Mouse (Mus musculus) layer of hippocampus, adult 2 months (tissue): ENCODE measurements around the gene C1qtnf9. TPM values are rescaled to one million over a fixed set of nuclear protein-coding genes. Genes with fewer than 3 reads are reported as not detected.

Source experiments
- DNase-seq, 2 experiments: peaks; one replicate each; pipeline ENCODE4 v3.0.0; 2022; ENCODE audit warnings: low spot score in 2 of 2
- H3K27ac ChIP-seq: fragments of 200-600 bp; 2 replicates; pipeline ENCODE4 v1.8.1; 2022
- H3K4me3 ChIP-seq: fragments of 200-600 bp; 2 replicates; pipeline ENCODE4 v1.8.1; 2022; ENCODE audit warnings: mild to moderate bottlenecking
- CTCF ChIP-seq: fragments of 200-600 bp; conservative IDR thresholded peaks from 2 replicates; pipeline ENCODE4 v1.8.1; 2022; ENCODE audit warnings: antibody characterized with exemption, mild to moderate bottlenecking, moderate library complexity
- total RNA-seq, 2 experiments: library from RNA; stranded (reverse); gene quantifications; 2 replicates each; pipeline ENCODE4 v1.2.3; 2021

C1qtnf9 gene
- total RNA-seq, 2 experiments from 2014 or later = 0.29 to 0.44 TPM

GRCm38 (mm10) chr14:60739155-60739554 is 28.8 kb upstream of the C1qtnf9 start:
- no peak for TF ChIP-seq CTCF
- no peak for DNase-seq
- no peak overlapping the region for H3K27ac ChIP-seq
- H3K4me3 ChIP-seq = no peak overlapping the region

- H3K4me3 ChIP-seq = no peak overlapping the region
- DNase-seq = no peak
- no peak for TF ChIP-seq CTCF
- H3K27ac ChIP-seq = peak overlapping the region; percentile 85
Measured at GRCm38 (mm10) chr14:60739616-60740015, 28.3 kb upstream of the C1qtnf9 start.

DNA sequence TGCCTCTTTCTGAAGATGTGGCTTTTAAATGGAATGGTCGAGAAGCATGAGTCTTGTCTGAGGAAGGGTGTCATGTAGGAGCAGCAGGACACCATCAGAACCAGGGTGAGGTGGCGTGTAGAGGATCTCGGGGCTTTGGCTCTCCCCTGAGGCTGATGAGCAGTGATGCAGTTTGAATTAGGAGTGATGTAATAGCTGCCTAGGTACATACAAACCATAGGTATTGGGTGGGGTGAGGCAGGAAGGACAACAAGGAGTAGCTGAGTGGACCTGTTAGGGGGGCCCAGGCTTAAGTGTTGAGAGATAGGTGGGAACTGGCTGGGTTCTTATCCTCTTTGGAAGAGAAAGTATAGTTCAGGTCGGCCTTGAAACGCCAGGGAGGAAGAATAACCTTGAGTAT is 27.4 kb upstream of the C1qtnf9 start:
- Histone ChIP-seq H3K27ac (peak overlapping the region; percentile 85), H3K4me3 (no peak overlapping the region)
- no peak for DNase-seq
- TF ChIP-seq CTCF = no peak

GRCm38 (mm10) chr14:60741033-60741432 is 26.9 kb upstream of the C1qtnf9 start:
- H3K4me3 ChIP-seq = no peak overlapping the region
- TF ChIP-seq CTCF = no peak
- DNase-seq = no peak
- H3K27ac ChIP-seq = peak overlapping the region; percentile 51; the same call in 1 of the 2 replicates

GRCm38 (mm10) chr14:60741490-60741981 is 26.4 kb upstream of the C1qtnf9 start:
- no peak for DNase-seq
- Histone ChIP-seq H3K27ac (peak overlapping the region; percentile 51; the same call in 1 of the 2 replicates), H3K4me3 (no peak overlapping the region)
- no peak for TF ChIP-seq CTCF

GRCm38 (mm10) chr14:60743681-60744080 is 24.3 kb upstream of the C1qtnf9 start:
- no peak for TF ChIP-seq CTCF
- no peak for DNase-seq
- H3K27ac ChIP-seq = peak overlapping the region; percentile 23; the same call in 1 of the 2 replicates
- no peak overlapping the region for H3K4me3 ChIP-seq

DNA sequence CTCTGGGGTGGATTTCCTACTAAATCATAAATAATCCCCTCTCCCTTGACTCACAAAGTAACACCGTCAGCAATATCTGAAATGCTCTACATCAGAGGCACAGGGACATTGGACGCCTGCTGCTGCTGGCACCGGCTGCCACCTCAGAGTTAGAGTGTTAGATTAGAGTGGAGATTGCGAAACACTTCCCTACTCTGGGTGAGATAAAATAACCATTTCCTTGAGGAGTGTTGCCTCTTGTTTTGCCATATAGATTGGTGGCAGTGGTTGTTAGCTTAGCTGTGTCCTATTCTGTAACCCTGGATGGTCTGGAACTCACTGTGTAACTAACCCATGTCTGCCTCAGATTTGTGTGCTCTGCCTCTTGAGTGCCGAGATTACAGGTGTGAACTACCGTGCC is 22.7 kb upstream of the C1qtnf9 start:
- TF ChIP-seq CTCF = no peak
- no peak for DNase-seq
- H3K4me3 ChIP-seq = no peak overlapping the region
- H3K27ac ChIP-seq = no peak overlapping the region

GRCm38 (mm10) chr14:60746141-60746540 is 21.8 kb upstream of the C1qtnf9 start:
- TF ChIP-seq CTCF = no peak
- no peak overlapping the region for H3K4me3 ChIP-seq
- no peak for DNase-seq
- no peak overlapping the region for H3K27ac ChIP-seq

DNA sequence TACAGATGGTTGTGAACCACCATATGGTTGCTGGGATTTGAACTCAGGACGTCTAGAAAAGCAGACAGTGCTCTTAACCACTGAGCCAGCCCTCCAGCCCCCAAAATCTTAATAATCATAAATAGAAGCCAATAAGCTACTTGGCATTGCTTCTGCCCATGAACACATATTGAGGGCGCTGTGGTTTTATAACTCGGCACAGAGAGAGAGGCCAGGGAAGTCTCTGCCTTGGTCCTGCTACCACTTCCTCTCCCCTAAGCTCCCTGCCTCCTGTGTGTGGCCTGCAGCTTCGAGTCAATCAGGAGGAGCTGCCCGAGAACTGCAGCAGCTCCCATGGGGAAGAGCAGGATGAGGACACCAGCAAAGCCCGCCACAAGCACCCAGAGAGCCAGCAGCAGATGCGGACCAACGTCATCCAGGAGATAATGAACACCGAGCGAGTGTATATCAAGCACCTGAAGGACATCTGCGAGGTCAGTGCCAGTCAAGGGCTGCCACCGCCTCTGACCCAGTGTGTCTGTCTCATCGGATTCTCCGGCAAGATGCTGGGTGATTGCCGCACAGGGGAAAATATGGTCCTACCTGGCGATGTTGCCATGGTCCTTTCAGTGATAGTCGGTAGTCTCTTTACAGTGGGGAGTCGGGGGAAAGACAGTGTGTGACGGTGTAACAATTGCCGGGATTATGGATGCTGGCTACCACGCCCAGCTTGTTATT is 20.6 kb upstream of the C1qtnf9 start:
- TF ChIP-seq CTCF = no peak
- DNase-seq = no peak
- H3K27ac ChIP-seq = peak overlapping the region; percentile 65
- no peak overlapping the region for H3K4me3 ChIP-seq

DNA sequence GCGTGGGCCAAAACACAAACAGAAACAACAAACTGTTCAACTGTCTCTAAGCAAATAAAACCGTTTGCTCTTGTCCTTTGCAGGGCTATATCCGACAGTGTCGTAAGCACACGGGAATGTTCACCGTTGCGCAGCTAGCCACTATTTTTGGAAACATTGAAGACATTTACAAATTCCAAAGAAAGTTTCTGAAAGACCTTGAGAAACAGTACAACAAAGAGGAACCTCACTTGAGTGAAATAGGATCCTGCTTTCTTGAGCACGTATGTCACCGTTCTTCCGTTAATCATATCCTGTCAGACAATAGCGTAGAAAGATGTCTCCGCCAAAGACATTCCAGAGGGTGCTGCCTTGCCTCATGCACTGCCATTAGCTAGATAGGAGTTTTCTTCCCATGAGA is 18.1 kb upstream of the C1qtnf9 start:
- DNase-seq = no peak
- Histone ChIP-seq H3K27ac (no peak overlapping the region), H3K4me3 (no peak overlapping the region)
- no peak for TF ChIP-seq CTCF

DNA sequence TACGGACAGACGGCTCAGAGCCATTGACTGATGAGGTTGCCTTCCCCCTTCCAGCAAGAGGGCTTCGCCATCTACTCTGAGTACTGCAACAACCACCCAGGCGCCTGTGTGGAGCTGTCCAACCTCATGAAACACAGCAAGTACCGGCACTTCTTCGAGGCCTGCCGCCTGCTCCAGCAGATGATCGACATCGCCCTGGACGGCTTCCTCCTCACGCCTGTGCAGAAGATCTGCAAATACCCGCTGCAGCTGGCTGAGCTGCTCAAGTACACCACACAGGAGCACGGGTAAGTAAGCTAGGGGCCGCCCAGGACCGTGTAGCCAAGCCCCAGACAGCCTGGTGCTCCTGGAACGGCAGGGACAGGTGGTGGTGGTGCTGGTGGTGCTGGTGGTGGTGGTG is 16.4 kb upstream of the C1qtnf9 start:
- no peak for DNase-seq
- Histone ChIP-seq H3K4me3 (no peak overlapping the region), H3K27ac (no peak overlapping the region)
- TF ChIP-seq CTCF = no peak

GRCm38 (mm10) chr14:60752892-60753800 is 14.8 kb upstream of the C1qtnf9 start:
- Histone ChIP-seq H3K4me3 (0 out of 2 replicates have a peak overlapping the region, but pooled peaks have one; percentile 9), H3K27ac (peak overlapping the region; percentile 36; the same call in 1 of the 2 replicates)
- no peak for DNase-seq
- 0 out of 2 replicates have a peak, but pooled peaks have one; percentile 4 for TF ChIP-seq CTCF

DNA sequence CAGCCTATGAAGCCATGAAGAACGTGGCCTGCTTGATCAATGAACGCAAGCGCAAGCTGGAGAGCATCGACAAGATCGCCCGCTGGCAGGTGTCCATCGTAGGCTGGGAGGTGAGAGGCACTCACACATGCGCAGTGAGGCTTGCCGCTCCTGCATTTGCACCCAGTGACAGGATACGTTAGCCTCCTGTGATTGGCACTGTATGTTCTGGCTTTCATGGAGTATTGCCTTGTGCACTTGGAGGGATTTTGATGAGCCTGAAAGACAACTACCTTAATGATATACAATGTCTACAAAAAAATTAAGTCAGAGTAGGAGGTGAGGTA is 14.2 kb upstream of the C1qtnf9 start:
- TF ChIP-seq CTCF = no peak
- 0 out of 2 replicates have a peak overlapping the region, but pooled peaks have one; percentile 9 for H3K4me3 ChIP-seq
- peak overlapping the region; percentile 36; the same call in 1 of the 2 replicates for H3K27ac ChIP-seq
- DNase-seq = no peak
